Mouse (Mus musculus) cerebellum, adult 2 months (tissue): ENCODE measurements around the gene Tcf3.

Experiments used
- CTCF ChIP-seq: fragments of 200-500 bp; IDR thresholded peaks from 2 replicates; pipeline ENCODE4 v1.5.1; 2011; ENCODE audit warnings: low read depth, mild to moderate bottlenecking, control low read depth, low read length, moderate library complexity, borderline replicate concordance; ENCODE audit not compliant: insufficient read depth
- POLR2A ChIP-seq: fragments of 200-500 bp; IDR thresholded peaks from 2 replicates; pipeline ENCODE4 v1.6.1; 2011; ENCODE audit warnings: low read length, control low read depth, borderline replicate concordance; ENCODE audit not compliant: insufficient read depth

GRCm38 (mm10) chr10:80442989-80443388 is 9.5 kb upstream of the Tcf3 start:
- TF ChIP-seq POLR2A: no peak
- no peak for TF ChIP-seq CTCF
